Mouse (Mus musculus): Measurements from ENCODE around the gene Apoc4. TPM values are rescaled to one million over a fixed set of nuclear protein-coding genes. Genes with fewer than 3 reads are reported as not detected.
A peak's percentile ranks its signal among the peaks of the same experiment; 100 is the strongest.

Gene Apoc4
- not detected in 2 replicates for polyA plus RNA-seq (2016; fragmentation: Nextera tagmentation; extraction: Ambion mirVana)

DNA sequence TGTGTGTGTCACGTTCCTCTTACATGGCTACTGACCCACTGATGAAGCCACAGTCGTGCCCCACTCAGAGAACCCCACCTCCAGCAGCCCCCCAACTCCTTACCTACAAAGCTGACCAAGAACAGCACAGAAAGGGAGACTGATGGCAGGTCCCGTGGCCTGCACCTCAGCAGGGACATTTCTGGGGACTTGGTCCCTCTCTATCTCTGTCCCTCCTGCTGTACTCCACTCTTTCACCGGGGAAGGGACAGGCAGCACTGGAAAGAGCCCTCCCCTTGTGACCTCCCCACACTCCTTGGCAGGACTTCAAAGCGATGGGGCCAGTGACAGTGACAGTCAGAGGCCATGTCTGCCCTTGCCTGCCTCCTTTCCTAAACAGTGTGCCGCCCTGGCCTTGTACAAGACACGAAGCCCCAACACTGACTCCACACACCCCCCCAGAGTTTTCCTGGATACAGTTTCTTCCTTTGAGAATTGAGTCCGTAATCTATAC is at the start of gene Apoc4, which contains the start of gene Gm44805:
Gene Apoc4, minus strand, starts transcription at position 278 of the 493 bp plus-strand sequence.
Gene Gm44805, minus strand, starts transcription at position 222 of the 493 bp plus-strand sequence.
- no peak within 1 kb of the TSS for H3K4me2 ChIP-seq
- 70% methylated on average over 8 of the region's 8 CpGs for WGBS
- H3K36me3 ChIP-seq (replicated peaks), result no peaks in the 10 kb centered on the region
- no peaks in the 10 kb centered on the region for H3K4me1 ChIP-seq
- no peak within 1 kb of the TSS for H3K9ac ChIP-seq
- no peaks in the 10 kb centered on the region for H3K9me3 ChIP-seq
- no peak within 1 kb of the TSS for H3K27ac ChIP-seq
- H3K27me3 ChIP-seq, result no peaks in the 10 kb centered on the region
- H3K4me3 ChIP-seq (replicated peaks), result no peak within 1 kb of the TSS
- no peak for ATAC-seq (ENCODE audit: low FRiP score)

- ATAC-seq (ENCODE audit: low FRiP score), result no peak
- WGBS, result 90% methylated on average over 3 of the region's 4 CpGs
- H3K9me3 ChIP-seq, result peaks cover 4% of the 10 kb centered on the region; the same call in 1 of the 2 replicates
- no peak overlapping the region for H3K27ac ChIP-seq
- H3K4me1 ChIP-seq, result no peaks in the 10 kb centered on the region
- no peak overlapping the region for H3K4me3 ChIP-seq (replicated peaks)
- no peaks in the 10 kb centered on the region for H3K27me3 ChIP-seq
- H3K36me3 ChIP-seq (replicated peaks), result peaks cover 86% of the 10 kb centered on the region
- H3K4me2 ChIP-seq, result no peak overlapping the region
- no peak overlapping the region for H3K9ac ChIP-seq
Measured at GRCm38 (mm10) chr7:19726541-19726940, 45.3 kb upstream of the Apoc4 start.

DNA sequence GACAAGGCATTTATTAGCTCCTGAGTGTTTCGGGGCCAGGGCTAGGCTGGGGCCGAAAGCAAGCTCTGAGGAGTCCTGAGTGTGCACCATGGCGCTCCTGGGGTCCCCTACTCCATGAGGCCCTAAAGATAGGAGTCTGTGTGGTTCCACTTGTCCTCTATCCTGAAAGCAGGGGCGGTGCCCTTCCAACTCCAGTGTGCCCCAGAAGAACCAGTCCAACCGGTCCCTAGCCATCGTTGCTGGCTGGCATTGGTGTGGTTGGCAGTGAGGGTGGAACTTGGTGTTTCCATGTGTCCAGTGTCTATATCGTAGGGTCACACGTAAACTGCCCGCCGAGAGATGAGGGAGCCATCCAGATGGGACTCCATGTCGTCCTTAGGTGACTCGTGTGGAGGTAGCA is 42.9 kb upstream of the Apoc4 start:
- no peak overlapping the region for H3K4me2 ChIP-seq
- peaks cover 74% of the 10 kb centered on the region for H3K36me3 ChIP-seq (replicated peaks)
- no peak overlapping the region for H3K9ac ChIP-seq
- no peak overlapping the region for H3K27ac ChIP-seq
- H3K4me3 ChIP-seq (replicated peaks), result no peak overlapping the region
- no peaks in the 10 kb centered on the region for H3K4me1 ChIP-seq
- H3K9me3 ChIP-seq, result peaks cover 16% of the 10 kb centered on the region
- H3K27me3 ChIP-seq, result no peaks in the 10 kb centered on the region
- 95% methylated on average over 12 of the region's 12 CpGs for WGBS
- ATAC-seq (ENCODE audit: low FRiP score), result no peak

- H3K27me3 ChIP-seq, result no peaks in the 10 kb centered on the region
- peaks cover 60% of the 10 kb centered on the region for H3K36me3 ChIP-seq (replicated peaks)
- no peaks in the 10 kb centered on the region for H3K4me1 ChIP-seq
- H3K9me3 ChIP-seq, result peaks cover 16% of the 10 kb centered on the region
- 89% methylated on average over 6 of the region's 6 CpGs for WGBS
- no peak overlapping the region for H3K4me2 ChIP-seq
- H3K4me3 ChIP-seq (replicated peaks), result no peak overlapping the region
- no peak for ATAC-seq (ENCODE audit: low FRiP score)
- no peak overlapping the region for H3K27ac ChIP-seq
- no peak overlapping the region for H3K9ac ChIP-seq
Measured at GRCm38 (mm10) chr7:19722754-19723195, 41.5 kb upstream of the Apoc4 start.

- Histone ChIP-seq H3K4me2 (no peak overlapping the region), H3K36me3 (replicated peaks) (peaks cover 33% of the 10 kb centered on the region), H3K4me1 (peaks cover 11% of the 10 kb centered on the region), H3K27ac (no peak overlapping the region), H3K4me3 (replicated peaks) (no peak overlapping the region), H3K27me3 (no peaks in the 10 kb centered on the region), H3K9me3 (peaks cover 16% of the 10 kb centered on the region), H3K9ac (no peak overlapping the region)
- no peak for ATAC-seq (ENCODE audit: low FRiP score)
- 88% methylated on average over 4 of the region's 4 CpGs for WGBS
Measured at GRCm38 (mm10) chr7:19719200-19719599, 37.9 kb upstream of the Apoc4 start.

GRCm38 (mm10) chr7:19718297-19718952 is 37.1 kb upstream of the Apoc4 start:
- no peak overlapping the region for H3K4me3 ChIP-seq (replicated peaks)
- no peak overlapping the region for H3K27ac ChIP-seq
- H3K9ac ChIP-seq, result no peak overlapping the region
- no peak for ATAC-seq (ENCODE audit: low FRiP score)
- H3K36me3 ChIP-seq (replicated peaks), result peaks cover 30% of the 10 kb centered on the region
- H3K4me1 ChIP-seq, result peaks cover 18% of the 10 kb centered on the region
- no peaks in the 10 kb centered on the region for H3K27me3 ChIP-seq
- H3K4me2 ChIP-seq, result no peak overlapping the region
- H3K9me3 ChIP-seq, result peaks cover 16% of the 10 kb centered on the region
- 92% methylated on average over 5 of the region's 5 CpGs for WGBS

- peaks cover 19% of the 10 kb centered on the region for H3K4me1 ChIP-seq
- no peaks in the 10 kb centered on the region for H3K27me3 ChIP-seq
- H3K9ac ChIP-seq, result no peak overlapping the region; the same call in 1 of the 2 replicates
- no peak for ATAC-seq (ENCODE audit: low FRiP score)
- no peak overlapping the region for H3K4me3 ChIP-seq (replicated peaks)
- WGBS, result 96% methylated on average over 4 of the region's 4 CpGs
- H3K4me2 ChIP-seq, result no peak overlapping the region
- H3K27ac ChIP-seq, result no peak overlapping the region
- H3K9me3 ChIP-seq, result peaks cover 16% of the 10 kb centered on the region
- peaks cover 36% of the 10 kb centered on the region for H3K36me3 ChIP-seq (replicated peaks)
Measured at GRCm38 (mm10) chr7:19717346-19717745, 36.1 kb upstream of the Apoc4 start.

- peaks cover 15% of the 10 kb centered on the region for H3K9me3 ChIP-seq
- no peak overlapping the region; the same call in 1 of the 2 replicates for H3K4me3 ChIP-seq (replicated peaks)
- ATAC-seq (ENCODE audit: low FRiP score), result no peak
- H3K27ac ChIP-seq, result peak overlapping the region; percentile 91
- H3K36me3 ChIP-seq (replicated peaks), result peaks cover 39% of the 10 kb centered on the region
- peak overlapping the region; percentile 52 for H3K4me2 ChIP-seq
- no peaks in the 10 kb centered on the region for H3K27me3 ChIP-seq
- peaks cover 19% of the 10 kb centered on the region for H3K4me1 ChIP-seq
- 0 out of 2 replicates have a peak overlapping the region, but pooled peaks have one; percentile 40 for H3K9ac ChIP-seq
- whole genome bisulfite sequencing, result 84% methylated on average over 2 of the region's 2 CpGs
Measured at GRCm38 (mm10) chr7:19716822-19717221, 35.5 kb upstream of the Apoc4 start.

- WGBS, result 7% methylated on average over 18 of the region's 18 CpGs
- H3K4me1 ChIP-seq, result peaks cover 19% of the 10 kb centered on the region
- no peaks in the 10 kb centered on the region for H3K27me3 ChIP-seq
- peaks cover 38% of the 10 kb centered on the region for H3K36me3 ChIP-seq (replicated peaks)
- peak overlapping the region; percentile 91 for H3K27ac ChIP-seq
- peaks cover 9% of the 10 kb centered on the region for H3K9me3 ChIP-seq
- H3K9ac ChIP-seq, result peak overlapping the region; percentile 40
- peak overlapping the region; percentile 52 for H3K4me2 ChIP-seq
- ATAC-seq (ENCODE audit: low FRiP score), result no peak
- peak overlapping the region; percentile 36 for H3K4me3 ChIP-seq (replicated peaks)
Measured at GRCm38 (mm10) chr7:19716055-19716682, 34.9 kb upstream of the Apoc4 start.

DNA sequence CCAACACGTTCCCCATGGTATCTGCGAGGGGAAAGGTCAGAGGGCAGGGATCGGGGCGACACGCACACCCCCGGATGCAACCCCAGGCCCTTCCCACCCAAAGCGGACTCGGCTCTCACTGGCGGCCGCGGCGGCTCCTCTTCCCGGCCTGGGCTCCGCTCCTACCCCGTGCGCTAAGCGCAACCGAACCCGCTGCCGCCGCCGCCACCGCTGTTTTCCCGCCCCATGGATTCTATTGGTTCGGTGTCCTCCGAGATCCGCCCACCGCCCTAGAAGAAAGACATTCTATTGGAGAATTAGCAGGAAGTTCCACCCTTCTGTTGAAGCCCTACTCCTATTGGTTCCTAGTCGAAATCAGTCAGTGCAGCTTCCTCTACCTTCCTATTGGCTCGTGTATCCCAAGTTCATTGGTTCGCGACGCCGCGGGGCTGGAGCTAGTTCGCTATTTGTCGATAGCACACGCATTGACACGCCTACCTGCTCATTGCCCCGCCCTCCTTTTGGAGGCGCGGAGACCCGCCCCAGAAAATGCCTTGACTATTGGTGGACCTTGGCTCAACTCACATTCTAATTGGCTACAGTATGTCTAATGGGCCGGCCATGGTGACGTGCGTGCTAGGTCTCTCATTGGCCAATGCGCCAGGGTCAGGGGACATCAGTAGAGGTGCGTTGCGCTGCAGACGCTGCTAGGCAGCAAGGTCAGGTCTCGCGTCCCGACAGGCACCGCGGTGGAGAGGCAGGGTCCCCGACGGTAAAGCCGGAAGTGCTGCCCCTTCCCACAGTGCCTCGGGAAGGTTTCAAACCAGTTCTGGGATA is 34.2 kb upstream of the Apoc4 start, which contains the start of gene Tomm40:
Gene Tomm40, minus strand, starts transcription at position 200 of the 816 bp plus-strand sequence.
- peak within 1 kb of the TSS; percentile 91 for H3K27ac ChIP-seq
- H3K27me3 ChIP-seq, result no peaks in the 10 kb centered on the region
- peaks cover 2% of the 10 kb centered on the region for H3K9me3 ChIP-seq
- H3K36me3 ChIP-seq (replicated peaks), result peaks cover 38% of the 10 kb centered on the region
- ATAC-seq (ENCODE audit: low FRiP score), result peak; percentile 99
- peak within 1 kb of the TSS; percentile 94 for H3K9ac ChIP-seq
- WGBS, result under 1% methylated on average over 58 of the region's 59 CpGs
- peaks cover 19% of the 10 kb centered on the region for H3K4me1 ChIP-seq
- H3K4me3 ChIP-seq (replicated peaks), result peak within 1 kb of the TSS; percentile 99
- H3K4me2 ChIP-seq, result peak within 1 kb of the TSS; percentile 97

- no peaks in the 10 kb centered on the region for H3K9me3 ChIP-seq
- peak overlapping the region; percentile 78 for H3K27ac ChIP-seq
- H3K4me3 ChIP-seq (replicated peaks), result peak overlapping the region; percentile 99
- peak overlapping the region; percentile 94 for H3K9ac ChIP-seq
- H3K27me3 ChIP-seq, result no peaks in the 10 kb centered on the region
- H3K36me3 ChIP-seq (replicated peaks), result peaks cover 42% of the 10 kb centered on the region
- WGBS, result 0% methylated on average over 39 of the region's 39 CpGs
- peak overlapping the region; percentile 97 for H3K4me2 ChIP-seq
- no peak for ATAC-seq (ENCODE audit: low FRiP score)
- H3K4me1 ChIP-seq, result peaks cover 19% of the 10 kb centered on the region
Measured at GRCm38 (mm10) chr7:19714836-19715235, 33.6 kb upstream of the Apoc4 start.

DNA sequence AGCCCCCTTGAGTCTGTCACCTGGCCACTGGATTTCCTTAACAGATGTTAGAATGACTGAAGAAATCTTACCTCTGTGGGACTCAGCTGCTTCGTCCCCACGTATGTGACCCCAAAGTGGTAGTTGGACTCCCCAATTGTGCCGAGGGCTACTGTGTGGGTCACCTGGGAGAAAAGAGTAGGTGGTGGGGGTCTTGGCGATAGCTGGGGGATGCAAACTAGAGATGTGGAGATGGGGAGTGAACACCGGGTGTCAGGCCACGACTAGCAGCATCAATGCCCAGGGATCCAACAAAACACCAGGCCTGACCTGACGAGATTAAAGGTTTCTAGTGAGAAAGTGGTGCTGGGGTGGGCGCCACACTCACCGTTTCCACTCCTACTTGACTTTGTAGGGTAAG is 32.3 kb upstream of the Apoc4 start:
- ATAC-seq (ENCODE audit: low FRiP score), result no peak
- H3K27ac ChIP-seq, result no peak overlapping the region
- H3K9me3 ChIP-seq, result no peaks in the 10 kb centered on the region
- H3K27me3 ChIP-seq, result no peaks in the 10 kb centered on the region
- no peak overlapping the region for H3K9ac ChIP-seq
- peak overlapping the region; percentile 97; the same call in 1 of the 2 replicates for H3K4me2 ChIP-seq
- peak overlapping the region; percentile 99; the same call in 1 of the 2 replicates for H3K4me3 ChIP-seq (replicated peaks)
- 87% methylated on average over 9 of the region's 9 CpGs for WGBS
- peaks cover 19% of the 10 kb centered on the region for H3K4me1 ChIP-seq
- H3K36me3 ChIP-seq (replicated peaks), result peaks cover 54% of the 10 kb centered on the region

Data from forebrain, embryonic 12.5 days (tissue).